Mouse (Mus musculus) embryo, embryonic 10.5 days (tissue): ENCODE measurements at regions not wholly inside any gene's neighbourhood (a gene's known extent, or its start where the extent isn't known, plus 50 kb on each side); places are given as distances from the start of the nearest gene placed in this dataset.
A peak's percentile ranks its signal among the peaks of the same experiment; 100 is the strongest.

ENCODE experiments used
- DNase-seq: peaks from one replicate; pipeline ENCODE4 v3.0.0-alpha.2; 2015; ENCODE audit warnings: low spot score

DNA sequence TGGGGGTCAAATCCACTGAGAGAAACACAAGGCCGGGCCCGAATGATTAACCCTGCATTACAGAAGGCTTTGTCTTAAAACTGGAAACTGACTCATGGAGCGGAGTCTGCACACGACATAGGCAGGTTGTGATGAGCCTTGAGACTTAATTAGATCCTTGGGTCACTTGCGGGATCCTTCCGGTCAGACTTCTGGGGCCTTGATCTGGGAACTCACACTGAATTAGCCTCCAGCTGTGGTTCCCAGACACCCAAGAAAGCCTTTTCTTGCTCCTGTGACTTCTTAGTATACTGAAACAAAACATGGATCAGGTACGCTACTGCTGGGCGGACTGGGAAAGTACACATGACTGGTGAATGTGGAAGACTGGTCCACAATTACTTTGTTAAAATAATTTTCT, 1015.8 kb downstream of the Adgrl2 start:
- DNase-seq, result no peak

DNA sequence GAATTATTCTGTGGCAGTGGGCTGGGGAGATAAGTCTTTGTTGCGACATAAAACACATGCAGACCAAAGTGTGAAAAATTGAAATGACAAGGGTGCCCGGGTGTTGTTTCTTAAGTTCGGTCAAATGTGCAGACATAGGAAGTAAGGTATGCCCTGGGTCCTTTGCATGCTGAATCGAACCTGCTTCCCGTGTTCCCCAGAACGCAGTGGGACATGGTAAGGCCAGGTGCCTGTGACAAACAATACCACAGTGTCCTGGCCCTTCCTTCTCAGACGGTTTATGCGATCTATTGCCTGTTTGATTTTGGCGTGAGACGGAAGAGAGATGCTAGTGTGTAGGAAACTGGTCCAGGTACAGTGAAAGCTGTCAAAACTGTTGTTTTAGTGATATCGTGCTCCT, 1022.1 kb downstream of the Adgrl2 start:
- DNase-seq, result no peak

DNA sequence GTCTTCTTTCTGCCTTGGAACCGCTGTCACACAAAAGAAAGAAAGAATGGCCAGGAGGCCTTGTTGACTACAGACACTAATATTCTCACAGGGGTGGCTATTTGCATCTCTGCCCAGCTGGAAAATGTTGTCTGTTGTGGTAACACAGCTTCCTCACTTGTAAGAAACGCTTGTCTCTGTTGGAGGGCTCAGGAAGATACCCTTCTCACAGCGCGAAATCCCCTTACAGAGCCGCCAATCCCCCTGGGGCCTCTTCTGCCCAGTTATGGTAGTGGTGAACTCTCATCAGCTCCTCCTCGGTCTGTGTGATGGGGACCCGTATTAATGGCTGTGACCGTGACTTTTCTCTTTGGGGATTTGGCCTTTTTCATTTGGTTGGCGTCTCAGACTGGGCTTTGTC, 1022.5 kb downstream of the Adgrl2 start:
- no peak for DNase-seq

DNA sequence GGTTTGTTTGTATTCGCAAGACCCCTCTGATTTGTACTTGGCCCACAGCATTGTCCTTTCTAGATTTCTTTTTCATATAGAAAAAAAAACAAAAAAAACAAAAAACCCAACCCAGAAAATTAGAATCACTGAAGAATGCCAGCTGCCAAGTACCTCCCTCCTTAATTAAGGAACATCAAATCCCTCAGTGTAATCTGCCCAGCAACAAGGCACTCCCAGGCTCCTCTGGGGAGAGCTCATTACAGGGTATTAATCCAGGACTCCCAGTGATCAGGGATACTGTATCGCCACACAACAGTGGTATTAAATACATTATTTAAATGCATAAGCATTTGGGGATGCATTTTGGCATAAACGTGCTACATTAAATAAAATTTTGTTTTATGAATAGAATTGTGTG, 1023.1 kb downstream of the Adgrl2 start:
- no peak for DNase-seq

DNA sequence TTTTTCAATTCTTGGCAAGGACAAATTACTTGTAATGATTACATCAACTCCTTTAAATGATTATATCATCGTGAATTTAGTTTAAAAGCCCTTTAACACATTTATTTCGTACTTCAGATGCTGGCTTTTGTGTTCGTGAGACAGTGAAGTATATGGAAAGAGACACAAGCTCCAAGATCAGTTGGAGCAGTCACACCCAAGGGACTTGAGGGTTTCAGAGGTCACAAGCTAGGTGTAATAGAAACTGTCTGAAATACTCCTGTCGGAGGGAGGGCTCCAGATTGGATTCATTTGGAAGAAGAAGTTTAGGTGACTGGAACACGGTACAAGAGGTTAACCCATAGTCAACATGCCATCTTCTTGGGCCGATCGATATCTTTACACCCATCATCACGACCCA, 1023.5 kb downstream of the Adgrl2 start:
- DNase-seq, result peak; percentile 23

DNA sequence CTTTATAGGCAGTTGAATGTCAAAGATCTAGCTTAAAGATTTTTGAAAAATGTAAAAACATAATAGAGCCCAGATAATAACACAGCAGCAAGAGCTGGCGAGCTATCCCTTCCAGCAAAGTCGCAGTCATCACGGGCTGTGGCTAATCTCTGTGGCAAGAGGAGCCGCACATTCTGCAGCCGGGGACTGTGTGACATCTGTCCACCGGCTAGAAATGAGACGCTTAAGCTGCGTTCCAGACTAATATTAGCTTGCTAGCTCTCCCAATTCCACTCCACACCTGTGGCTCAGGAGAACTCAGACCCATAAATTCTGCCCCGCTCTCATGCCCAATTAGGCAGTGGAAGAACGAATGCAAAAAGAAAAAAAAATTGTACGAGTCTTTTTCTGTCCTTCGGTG, 1024.0 kb downstream of the Adgrl2 start:
- no peak for DNase-seq

DNA sequence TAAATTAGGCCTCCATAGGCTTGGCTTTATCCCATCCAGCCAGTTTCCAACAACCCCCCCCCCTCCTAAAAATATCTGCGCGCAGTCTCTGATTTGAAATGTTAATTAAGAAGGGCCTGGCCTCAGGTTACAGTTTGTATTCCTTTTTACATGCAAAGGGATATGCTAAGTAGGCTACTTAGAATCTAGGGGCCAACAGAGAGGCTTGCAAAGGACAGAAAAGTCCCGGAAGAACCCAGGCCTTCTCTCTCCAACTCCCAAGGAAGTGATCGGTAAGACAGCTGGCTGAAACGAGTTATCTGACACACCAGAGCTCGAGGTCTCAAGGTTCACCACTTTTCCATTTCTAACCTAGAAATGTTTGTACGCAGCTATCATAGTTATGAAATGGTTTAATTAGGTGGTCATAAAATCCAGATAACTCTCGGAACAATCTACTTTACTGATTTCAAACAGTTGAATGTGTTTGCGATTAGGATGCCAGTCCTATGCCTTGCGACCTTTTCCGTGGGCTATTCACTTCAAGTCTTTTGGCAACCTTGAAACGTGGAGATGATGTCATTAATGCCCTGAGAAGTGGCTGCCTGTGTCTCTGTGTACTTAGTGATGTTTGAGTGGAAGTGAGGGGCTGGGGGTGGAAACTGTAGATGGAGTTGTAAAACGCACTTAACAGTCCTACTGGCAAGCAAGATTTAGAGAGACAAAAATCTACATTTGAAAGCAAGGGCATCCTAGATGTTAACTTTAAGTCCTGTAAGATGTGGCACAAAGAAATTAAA, 1026.5 kb downstream of the Adgrl2 start:
- DNase-seq, result peak; percentile 22

DNA sequence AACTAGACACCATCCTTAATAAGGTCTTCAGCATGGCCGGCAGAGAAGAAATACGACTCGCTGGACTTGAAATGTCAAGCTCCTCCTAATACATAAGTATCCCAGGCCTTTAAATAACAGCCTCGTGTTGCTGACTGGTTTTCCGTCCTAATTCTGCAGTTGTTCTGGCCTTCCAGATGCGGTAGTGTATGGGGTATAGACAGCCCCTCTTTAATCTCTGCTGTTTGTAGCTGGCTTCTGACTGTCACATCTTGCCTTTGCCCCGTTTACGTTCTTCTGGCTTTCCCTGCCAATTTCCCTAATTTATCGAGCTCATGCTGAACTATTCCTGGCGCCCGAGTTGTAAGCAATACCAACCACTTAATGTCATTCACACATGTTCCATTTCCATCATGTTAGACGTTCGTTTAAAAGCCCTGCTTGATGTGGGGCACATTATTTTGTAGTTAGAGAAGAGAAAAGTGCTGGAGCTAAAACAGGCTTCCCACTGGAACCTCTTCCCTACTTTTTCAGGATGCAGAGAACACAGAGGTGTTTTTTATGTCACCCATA, 1042.2 kb downstream of the Adgrl2 start:
- DNase-seq, result no peak

DNA sequence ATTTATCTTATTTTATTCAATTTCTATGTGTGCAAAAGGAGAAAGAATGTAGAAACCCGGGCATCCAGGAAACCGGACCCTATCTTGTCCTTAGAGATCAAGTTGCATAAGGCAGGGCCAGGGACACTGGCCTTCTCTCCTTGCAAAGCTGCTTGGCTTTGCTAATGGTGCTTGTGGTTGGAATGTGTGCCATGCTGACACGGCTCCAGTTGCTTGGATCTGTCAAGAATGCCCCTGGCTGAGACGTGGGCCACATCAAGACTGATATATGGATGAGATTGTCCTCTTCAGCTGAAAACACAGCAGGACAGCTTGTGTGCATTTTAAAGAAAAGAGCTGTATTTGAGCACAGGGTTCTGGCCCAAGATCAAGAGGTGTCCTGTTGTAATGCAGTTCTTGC, 1047.0 kb downstream of the Adgrl2 start:
- DNase-seq, result no peak

DNA sequence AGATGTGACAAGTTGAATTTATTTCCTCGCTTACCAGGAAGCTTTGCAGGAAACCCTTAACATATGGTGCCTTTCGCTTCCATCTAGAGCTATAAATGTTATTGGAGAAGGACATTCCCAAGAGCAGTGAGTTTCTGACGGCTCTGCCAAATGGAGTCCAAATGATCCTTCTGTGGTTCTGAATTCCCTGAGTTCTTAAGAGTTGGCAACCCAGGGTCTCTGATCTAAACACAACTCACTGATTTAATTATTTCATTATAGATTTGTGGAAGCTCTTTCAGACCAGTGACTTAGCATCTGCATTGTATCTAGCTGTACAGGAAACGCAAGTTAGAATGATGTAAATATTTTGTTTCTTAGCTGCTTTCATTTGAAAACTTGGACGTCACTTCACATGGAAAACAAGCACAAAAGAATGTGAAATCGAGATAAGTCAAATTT, 1059.5 kb downstream of the Adgrl2 start:
- DNase-seq, result peak; percentile 19

DNA sequence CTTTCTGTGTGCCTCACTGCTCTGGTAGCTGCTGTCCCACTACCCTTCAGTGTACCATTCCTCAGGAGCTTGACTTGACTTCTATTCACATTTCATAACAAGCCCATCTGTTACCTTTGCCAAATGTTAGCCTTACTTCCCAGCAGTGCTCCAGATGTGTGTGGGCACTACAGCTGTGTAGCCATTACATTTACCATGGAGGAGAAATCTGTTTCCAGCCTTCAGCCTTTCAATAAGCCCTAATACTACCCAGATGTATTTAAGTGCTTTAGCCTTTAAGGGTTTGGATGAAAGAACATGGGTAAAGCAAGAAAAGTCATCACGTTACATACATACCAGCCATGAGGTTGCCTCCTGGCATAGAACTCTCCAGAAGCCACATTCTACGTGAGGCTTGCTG, 1068.0 kb downstream of the Ttll7 start:
- no peak for DNase-seq

DNA sequence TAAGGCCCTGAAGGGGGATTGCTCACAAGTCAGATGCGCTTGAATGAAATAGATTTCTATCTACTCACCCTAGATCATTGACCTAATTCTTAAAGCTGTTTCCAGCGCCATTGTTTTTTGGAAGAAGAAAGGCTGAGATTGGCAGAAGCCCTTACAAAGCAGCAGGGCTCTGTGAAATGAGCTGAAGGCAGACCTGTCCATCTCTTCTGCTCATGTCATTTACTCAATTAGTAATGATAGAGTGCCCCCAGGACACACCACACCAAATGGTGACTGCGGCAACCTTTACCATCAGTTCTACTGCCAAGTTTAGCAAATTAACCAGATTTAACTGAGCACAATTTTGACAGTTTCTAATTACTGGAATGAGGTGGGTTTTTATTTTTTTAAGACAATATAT, 1067.5 kb downstream of the Ttll7 start:
- DNase-seq, result no peak

DNA sequence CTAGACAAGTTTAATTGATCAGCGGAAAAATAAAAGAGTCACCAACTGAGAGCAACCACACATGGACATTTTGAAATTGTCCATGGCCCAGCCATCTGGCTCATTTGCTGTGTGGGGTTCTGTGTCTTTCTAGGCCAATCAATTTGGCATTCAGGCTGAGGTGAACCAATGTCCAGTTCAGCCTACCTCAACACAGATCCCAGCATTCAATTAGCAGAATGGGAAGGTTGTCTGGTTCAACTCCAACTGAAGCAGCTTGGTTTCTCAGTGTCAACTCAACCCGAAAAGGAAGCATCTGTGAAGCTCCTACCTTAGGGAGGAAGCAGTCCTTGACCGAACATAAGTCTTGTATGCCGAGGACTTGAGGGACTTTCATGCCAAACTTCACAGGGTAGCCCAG, 1067.0 kb downstream of the Ttll7 start:
- DNase-seq, result no peak

DNA sequence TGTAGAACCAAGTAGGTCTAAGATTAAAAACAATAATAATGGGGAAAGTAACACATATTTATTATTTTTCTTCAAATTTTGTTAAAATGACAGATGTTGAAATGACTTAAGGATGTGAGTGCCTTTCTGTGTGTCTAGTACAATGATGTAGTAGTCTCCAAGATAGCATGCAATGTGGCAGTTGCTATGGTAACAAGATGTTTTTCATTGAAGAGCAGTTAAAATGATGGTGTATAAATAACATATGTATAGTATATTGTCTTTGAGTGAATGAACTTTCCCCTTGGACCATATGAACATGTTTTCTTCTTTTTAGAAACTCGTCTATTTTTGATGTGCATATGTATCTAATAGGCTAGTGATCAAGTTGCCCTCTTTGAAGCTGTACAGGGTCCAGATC, 1044.6 kb downstream of the Ttll7 start:
- no peak for DNase-seq

DNA sequence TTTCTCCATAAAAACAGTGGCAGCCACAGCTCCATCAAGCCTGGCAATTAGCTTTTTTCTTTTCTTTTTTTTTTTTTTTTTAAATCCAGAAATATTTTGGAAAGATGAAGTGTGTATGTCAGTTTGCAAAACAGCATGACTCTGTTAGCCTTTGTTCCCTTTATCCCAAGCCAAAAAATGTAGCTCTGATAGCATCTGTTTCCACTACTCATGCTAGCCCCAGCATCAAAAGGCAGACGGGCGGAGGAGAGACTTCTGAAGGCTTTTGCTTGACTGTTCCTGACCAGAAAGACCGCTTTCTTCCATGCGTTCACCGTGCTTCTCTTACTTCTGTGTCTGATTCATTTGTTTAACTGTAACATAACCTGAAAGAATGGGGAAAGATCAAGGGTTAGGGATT, 1039.5 kb downstream of the Ttll7 start:
- peak; percentile 12 for DNase-seq

DNA sequence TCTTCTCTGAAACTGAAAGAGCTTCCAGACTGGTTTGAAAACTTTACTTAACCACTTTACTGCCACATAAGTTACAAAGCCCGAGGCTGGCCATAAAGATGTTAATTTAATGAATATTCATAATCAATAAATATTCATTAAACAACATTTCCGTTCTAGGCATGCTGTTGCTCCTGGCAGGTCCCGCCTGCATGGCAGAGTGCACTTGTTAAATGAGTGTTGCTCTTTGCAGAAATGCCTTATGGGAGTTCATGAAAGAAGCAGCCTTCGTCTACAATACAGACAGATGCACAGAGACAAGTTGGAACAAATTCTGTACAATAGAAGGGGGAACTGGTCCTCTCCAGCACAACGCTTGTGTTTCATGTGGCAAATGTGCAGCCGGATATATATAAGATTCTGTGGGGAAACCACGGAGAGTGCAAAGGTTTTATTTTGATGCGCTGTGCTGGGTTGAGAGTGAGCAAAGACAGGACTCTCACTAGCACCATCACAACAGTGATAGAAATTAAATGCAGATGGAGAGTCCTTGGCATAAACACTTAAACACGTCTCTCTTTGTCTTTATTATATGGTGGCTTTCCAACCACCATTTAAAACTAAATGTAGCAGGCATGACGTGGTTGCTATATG, 1034.2 kb downstream of the Ttll7 start:
- DNase-seq, result no peak

DNA sequence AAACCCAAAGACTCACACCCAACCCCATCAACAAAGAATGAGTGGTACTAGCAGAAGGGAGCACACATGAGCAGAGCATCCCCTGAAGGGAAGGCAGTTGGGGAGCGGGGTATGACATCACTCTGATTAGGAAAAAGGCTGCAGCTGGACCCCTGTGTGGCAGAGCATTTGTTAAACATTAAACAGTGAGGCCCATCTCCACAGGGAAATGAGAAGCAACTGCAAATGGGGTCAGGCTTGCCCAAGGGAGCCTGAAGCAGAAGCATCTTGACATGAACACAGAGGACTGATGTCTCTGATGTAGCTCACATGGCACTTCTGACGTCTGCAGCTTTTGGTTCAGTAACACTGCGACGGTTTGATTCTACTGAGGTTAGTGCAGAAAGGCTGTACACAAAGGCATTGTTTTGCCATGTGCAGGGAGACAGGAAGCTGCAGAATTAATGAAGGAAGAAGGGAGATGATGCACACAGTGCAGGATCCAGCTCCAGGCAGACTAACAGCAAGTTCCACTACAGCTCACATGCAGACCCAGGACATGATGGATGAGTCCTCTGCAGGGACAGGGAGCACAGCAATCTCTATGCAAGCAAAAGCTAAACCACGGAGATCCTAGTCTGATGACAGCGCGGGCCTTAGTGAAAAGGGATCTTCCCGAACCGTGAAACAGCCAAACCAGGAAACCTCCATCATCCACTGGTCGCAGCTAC, 1030.9 kb downstream of the Ttll7 start:
- peak; percentile 15 for DNase-seq

DNA sequence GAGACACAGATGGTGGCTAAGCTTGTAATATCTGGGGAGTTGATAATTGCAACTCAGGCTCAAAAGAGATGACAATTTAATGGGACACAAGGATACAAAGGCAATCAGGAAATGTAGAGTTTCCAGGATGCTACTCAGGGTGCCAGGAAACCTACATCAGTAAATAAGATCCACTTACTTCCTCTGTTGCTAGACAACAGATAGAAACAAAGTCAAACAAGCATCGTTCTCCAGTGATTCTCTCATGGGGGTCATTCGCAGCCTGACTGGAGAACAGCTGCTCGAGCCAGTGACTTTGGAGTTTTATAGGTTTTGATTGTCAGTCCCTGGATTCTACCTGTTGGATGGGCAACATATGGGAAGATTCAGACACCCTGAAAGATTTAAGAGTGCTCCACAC, 1026.5 kb downstream of the Ttll7 start:
- DNase-seq, result peak; percentile 18

DNA sequence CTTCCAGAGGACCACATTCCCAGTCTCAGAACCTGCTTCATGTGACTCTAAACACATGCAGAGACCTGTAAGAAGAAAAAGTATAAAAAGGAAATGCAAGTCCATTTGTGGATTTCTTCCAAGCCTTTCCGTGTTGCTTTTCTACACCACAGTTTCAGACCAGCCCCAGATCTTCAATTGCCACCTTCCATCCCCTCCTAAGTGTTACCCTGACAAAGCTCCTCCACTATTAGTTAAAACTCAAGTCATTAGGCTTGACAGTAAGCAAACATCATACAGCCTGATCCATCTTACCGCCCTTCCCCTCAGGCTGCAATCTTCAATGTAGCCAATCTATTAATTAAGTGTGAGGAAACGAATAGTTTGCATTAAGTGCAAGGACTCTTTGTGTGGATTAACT, 1016.1 kb downstream of the Ttll7 start:
- no peak for DNase-seq

DNA sequence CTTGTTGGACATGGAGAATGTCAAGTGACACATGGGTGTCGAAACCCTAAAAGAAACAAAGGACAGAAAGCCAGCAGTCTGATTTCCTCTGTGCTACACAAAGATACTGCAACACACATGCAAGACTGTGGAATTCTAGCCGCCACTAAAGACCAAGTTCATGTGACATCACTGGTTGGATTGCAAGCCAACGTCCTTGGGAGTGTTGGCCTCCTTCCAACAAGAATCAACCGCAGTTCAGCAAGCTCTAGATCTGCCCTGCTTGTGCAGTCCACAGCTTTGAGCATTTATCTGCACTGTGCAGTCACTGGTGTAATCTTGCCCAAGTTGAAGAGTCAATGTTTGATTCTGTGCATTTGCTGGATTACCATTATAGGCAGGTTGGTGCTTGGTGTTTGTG, 1001.2 kb downstream of the Ttll7 start:
- no peak for DNase-seq

DNA sequence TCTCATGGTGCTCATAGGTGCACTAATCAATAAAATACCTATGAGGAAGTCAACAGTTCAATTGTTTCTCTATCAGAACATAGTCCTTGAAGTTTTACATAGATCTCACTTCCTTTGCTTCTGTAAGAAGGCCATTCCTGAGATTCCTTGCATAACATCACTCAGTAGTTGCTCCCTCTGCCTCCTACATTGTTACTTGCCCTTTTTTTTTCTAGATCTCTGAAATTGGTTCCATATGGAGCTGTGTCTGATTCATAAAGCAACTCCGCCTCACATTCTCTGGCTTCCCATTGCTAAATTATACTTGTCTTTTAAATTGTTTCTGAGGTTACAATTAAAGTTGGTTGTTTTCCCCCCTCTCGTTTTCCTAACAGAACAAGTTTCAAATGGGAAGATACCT, 1000.7 kb downstream of the Ttll7 start:
- peak; percentile 34 for DNase-seq

DNA sequence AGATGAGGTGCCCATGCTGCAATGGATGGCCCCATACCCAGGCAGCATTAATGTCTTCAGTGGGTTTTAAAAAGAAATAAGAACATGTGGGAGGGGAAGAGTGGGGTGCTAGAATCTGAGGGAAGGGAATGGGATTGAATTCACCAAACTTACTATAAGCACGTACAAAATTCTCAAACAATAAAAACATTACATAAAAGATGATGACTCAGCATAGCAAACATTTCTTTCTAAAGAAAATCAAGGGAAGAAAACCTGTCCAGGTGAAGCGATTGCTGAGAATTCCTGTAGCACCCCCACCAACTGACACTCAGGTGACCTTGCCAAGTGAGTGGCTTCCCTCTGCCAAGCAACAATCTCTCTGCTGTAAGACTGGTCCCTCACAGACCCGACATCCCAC, 989.2 kb downstream of the Ttll7 start:
- no peak for DNase-seq

DNA sequence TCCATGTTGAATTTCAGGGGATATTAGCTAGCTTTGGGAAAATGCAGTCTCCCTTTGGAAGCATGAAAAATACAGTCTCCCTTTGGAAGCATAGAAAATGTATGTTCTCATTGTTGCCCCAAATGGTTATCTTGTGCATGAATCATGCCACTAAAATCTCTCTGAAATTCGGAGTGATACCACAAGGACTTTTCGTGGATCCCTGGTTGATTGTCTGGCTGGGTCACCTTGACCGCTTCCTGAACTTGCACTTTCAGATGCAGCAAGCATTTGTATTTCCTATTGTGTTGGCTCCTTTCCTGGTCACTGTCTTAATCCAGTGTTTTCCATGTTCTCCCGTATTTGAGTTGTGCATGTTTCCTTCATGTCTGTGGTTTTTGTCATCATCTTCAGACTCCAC, 986.6 kb downstream of the Ttll7 start:
- DNase-seq, result no peak
